Comparison of ENCODE assay signal across 11 mouse cellular contexts in the genomic region with DNA sequence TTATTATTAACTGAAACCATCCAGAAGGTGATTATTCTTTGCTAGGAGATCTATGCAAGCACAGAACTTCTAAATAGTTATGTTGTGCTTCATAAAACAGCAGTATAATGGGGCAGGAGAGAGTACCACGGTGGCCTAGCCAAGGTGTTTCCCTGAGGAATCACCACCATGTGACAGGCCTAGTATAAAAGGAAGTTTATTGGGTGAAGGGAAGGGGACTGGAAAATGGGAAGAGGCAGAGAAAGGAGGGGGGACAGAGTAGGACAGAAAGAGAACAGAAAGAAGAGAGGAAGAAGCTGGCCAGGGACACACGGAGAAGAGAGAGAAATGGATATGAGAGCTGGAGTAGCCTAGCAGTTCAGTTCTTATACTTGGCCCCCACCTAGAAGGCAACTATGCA. TPM values are rescaled to one million over a fixed set of nuclear protein-coding genes. Genes with fewer than 3 reads are reported as not detected.
DNase-seq lines count a peak whose midpoint lies in the region; ATAC-seq lines count a peak whose summit lies in the region.
"Had no signal": no experiment of that assay in that cellular context is flagged by ENCODE, and none has a peak within 500 bp of the region (broad histone marks: within the 10 kb centered on the region; RNA-seq: fewer than 3 reads in every experiment).

No protein-coding gene starts in this region.

- no peak overlapping the region for H3K4me3 ChIP-seq in hindbrain, embryonic 11.5 days (ENCODE audit: low read depth, low read length)
- no peak overlapping the region for H3K4me3 ChIP-seq in hindbrain, embryonic 10.5 days
- H3K4me3 ChIP-seq in neural tube, embryonic 13.5 days: no peak overlapping the region
- no peak overlapping the region for H3K4me3 ChIP-seq in liver, embryonic 12.5 days

- H3K4me1 ChIP-seq in hindbrain, embryonic 11.5 days (replicated peaks; ENCODE audit: control insufficient read depth, insufficient read depth, low read length): no peaks in the 10 kb centered on the region
- no peaks in the 10 kb centered on the region for H3K4me1 ChIP-seq in hindbrain, embryonic 10.5 days (replicated peaks)
- no peaks in the 10 kb centered on the region for H3K4me1 ChIP-seq in neural tube, embryonic 13.5 days (replicated peaks)
- H3K4me1 ChIP-seq in liver, embryonic 12.5 days: no peaks in the 10 kb centered on the region

- H3K9ac ChIP-seq in hindbrain, embryonic 11.5 days (ENCODE audit: low read depth, low read length): no peak overlapping the region
- H3K9ac ChIP-seq in neural tube, embryonic 13.5 days: no peak overlapping the region
- H3K9ac ChIP-seq in liver, embryonic 12.5 days: no peak overlapping the region

- no peak overlapping the region for H3K27ac ChIP-seq in hindbrain, embryonic 11.5 days (ENCODE audit: low read depth, low read length)
- H3K27ac ChIP-seq in hindbrain, embryonic 10.5 days: no peak overlapping the region
- H3K27ac ChIP-seq in neural tube, embryonic 13.5 days (replicated peaks): no peak overlapping the region
- no peak overlapping the region for H3K27ac ChIP-seq in liver, embryonic 12.5 days

- peak; percentile 28 for ATAC-seq in hindbrain, embryonic 11.5 days (ENCODE audit: low FRiP score)
- 0 out of 2 replicates have a peak, but pooled peaks have one; percentile 20 for ATAC-seq in neural tube, embryonic 13.5 days (ENCODE audit: low read depth)
- peak; percentile 16; the same call in 1 of the 2 replicates for ATAC-seq in liver, embryonic 12.5 days

- intact Hi-C loops in gastrocnemius, postnatal 14 days (cut with DNase I; ENCODE audit: low total_unique reads): no loop called here

- no peaks in the 10 kb centered on the region for H3K36me3 ChIP-seq in hindbrain, embryonic 11.5 days (ENCODE audit: control insufficient read depth, insufficient read depth, low read length)
- no peaks in the 10 kb centered on the region for H3K36me3 ChIP-seq in hindbrain, embryonic 10.5 days
- H3K36me3 ChIP-seq in neural tube, embryonic 13.5 days: no peaks in the 10 kb centered on the region
- H3K36me3 ChIP-seq in liver, embryonic 12.5 days: no peaks in the 10 kb centered on the region

- DNase-seq in hindbrain, embryonic 11.5 days (ENCODE audit: low spot score): no peak
- no peak for DNase-seq in hindbrain, embryonic 10.5 days (ENCODE audit: low spot score)
- no peak for DNase-seq in neural tube, embryonic 10.5 days (ENCODE audit: extremely low spot score, low spot score)
- no peak for DNase-seq in gastrocnemius, postnatal 14 days
- DNase-seq in layer of hippocampus, postnatal 36 days: no peak
- DNase-seq in gastrocnemius, postnatal 25 days: no peak
- DNase-seq: layer of hippocampus, adult 9-11 months; lung, adult 18-20 months; right cerebral cortex, postnatal 25 days had no signal

- WGBS in hindbrain, embryonic 11.5 days: 38% methylated on average over 2 of the region's 2 CpGs
- 48% methylated on average over 2 of the region's 2 CpGs for WGBS in hindbrain, embryonic 10.5 days
- 49% methylated on average over 2 of the region's 2 CpGs for WGBS in neural tube, embryonic 13.5 days
- 37% methylated on average over 2 of the region's 2 CpGs for WGBS in liver, embryonic 12.5 days (ENCODE audit: insufficient replicate concordance)

- no peak overlapping the region for H3K4me2 ChIP-seq in hindbrain, embryonic 11.5 days (replicated peaks; ENCODE audit: low read depth, low read length)
- H3K4me2 ChIP-seq in neural tube, embryonic 13.5 days: no peak overlapping the region
- H3K4me2 ChIP-seq in liver, embryonic 12.5 days: no peak overlapping the region

- peaks cover 26% of the 10 kb centered on the region for H3K9me3 ChIP-seq in hindbrain, embryonic 11.5 days (ENCODE audit: control insufficient read depth, low read length)
- H3K9me3 ChIP-seq in hindbrain, embryonic 10.5 days: peaks cover 49% of the 10 kb centered on the region
- H3K9me3 ChIP-seq in neural tube, embryonic 13.5 days: peaks cover 45% of the 10 kb centered on the region
- peaks cover 20% of the 10 kb centered on the region for H3K9me3 ChIP-seq in liver, embryonic 12.5 days (replicated peaks)

- no peaks in the 10 kb centered on the region for H3K27me3 ChIP-seq in hindbrain, embryonic 11.5 days (ENCODE audit: control insufficient read depth, insufficient read depth, low read length)
- no peaks in the 10 kb centered on the region for H3K27me3 ChIP-seq in hindbrain, embryonic 10.5 days (ENCODE audit: insufficient read depth, poor library complexity, severe bottlenecking)
- no peaks in the 10 kb centered on the region for H3K27me3 ChIP-seq in neural tube, embryonic 13.5 days
- no peaks in the 10 kb centered on the region for H3K27me3 ChIP-seq in liver, embryonic 12.5 days (replicated peaks)

RNA-seq across cellular contexts. Expression of a gene that starts 58.3 kb away (rescaled TPM):
- polyA plus RNA-seq in hindbrain, embryonic 11.5 days (2014; fragmentation: Nextera tagmentation; extraction: Ambion mirVana): 6.5 and 8.1 TPM in 2 replicates
- polyA plus RNA-seq in hindbrain, embryonic 10.5 days (2016; fragmentation: Nextera tagmentation; extraction: Ambion mirVana): 6.0 and 6.9 TPM in 2 replicates
- 4.2 and 4.8 TPM in 2 replicates for polyA plus RNA-seq in neural tube, embryonic 13.5 days (2015; fragmentation: Nextera tagmentation; extraction: Ambion mirVana)
- polyA plus RNA-seq in liver, embryonic 12.5 days (2016; fragmentation: Nextera tagmentation; extraction: Ambion mirVana): 5.2 and 5.7 TPM in 2 replicates
- 1 to 10 TPM; 3.5 to 3.8 TPM for total RNA-seq in gastrocnemius, postnatal 14 days (2021)
- 1 to 10 TPM; 3.1 to 3.5 TPM for total RNA-seq in layer of hippocampus, postnatal 36 days (2021)
- total RNA-seq in gastrocnemius, postnatal 25 days (2021): 1 to 10 TPM; 2.9 to 5.0 TPM
